Mouse (Mus musculus) erythroid progenitor cell, adult 5-6 weeks (primary cell): ENCODE measurements around the gene Gm10770. TPM values are rescaled to one million over a fixed set of nuclear protein-coding genes. Genes with fewer than 3 reads are reported as not detected.
A peak's percentile ranks its signal among the peaks of the same experiment; 100 is the strongest.
"Not testable (repeated sequence)": the region's sequence is repeated elsewhere in the genome, so short reads cannot be mapped to it uniquely, and the experiment has no call there.

Experiments
- ATAC-seq: replicated peaks from 2 replicates; pipeline ENCODE4 v1.8.0; 2016; ENCODE audit warnings: moderate number of reproducible peaks, mild to moderate bottlenecking, moderate TSS enrichment, inconsistent platforms; ENCODE audit not compliant: poor library complexity, low FRiP score, severe bottlenecking
- total RNA-seq, 2 experiments: library from RNA; stranded (forward) in 1 of 2; stranded (reverse) in 1 of 2; fragments of 150-400 nt in 1 of 2; fragments of 186-747, 209-891 nt in 1 of 2; gene quantifications; 2 replicates each; pipeline versions ENCODE4 v1.2.3 to v1.2.4; 2015 to 2017; ENCODE audit warnings: low replicate concordance in 2 of 2

The Gm10770 gene
- total RNA-seq (2015; ENCODE audit: low replicate concordance) (not detected in 2 replicates), total RNA-seq (2017; ENCODE audit: low replicate concordance) (not detected in 2 replicates)

- not testable (repeated sequence) for ATAC-seq
Observed at GRCm38 (mm10) chr2:150179579-150179978, at the start of gene Gm10770. Gene Gm10770, minus strand, starts transcription at chr2:150179679.

GRCm38 (mm10) chr2:150223263-150223662 is 43.8 kb upstream of the Gm10770 start:
- not testable (repeated sequence) for ATAC-seq

- ATAC-seq, result not testable (repeated sequence)
Observed at GRCm38 (mm10) chr2:150218363-150218725, 38.9 kb upstream of the Gm10770 start.

GRCm38 (mm10) chr2:150217600-150218362 is 38.3 kb upstream of the Gm10770 start, which contains the start of gene Zfp937:
Gene Zfp937, plus strand, starts transcription at chr2:150218073.
- ATAC-seq, result not testable (repeated sequence)

- ATAC-seq, result not testable (repeated sequence)
Observed at GRCm38 (mm10) chr2:150181570-150181999, 2.1 kb upstream of the Gm10770 start, which contains the start of gene Gm14139. Gene Gm14139, plus strand, starts transcription at chr2:150181755.

- ATAC-seq, result not testable (repeated sequence)
Observed at GRCm38 (mm10) chr2:150181046-150181445, 1.6 kb upstream of the Gm10770 start.

GRCm38 (mm10) chr2:150173833-150174232 is 5.6 kb downstream of the Gm10770 start:
- no peak for ATAC-seq

- no peak for ATAC-seq
Observed at GRCm38 (mm10) chr2:150166703-150167102, 12.8 kb downstream of the Gm10770 start.

GRCm38 (mm10) chr2:150136435-150136897 is 43.0 kb downstream of the Gm10770 start, which contains the start of gene Zfp120:
Gene Zfp120, minus strand, starts transcription at chr2:150136708.
- ATAC-seq, result peak; percentile 89

- no peak for ATAC-seq
Observed at GRCm38 (mm10) chr2:150132773-150133172, 46.7 kb downstream of the Gm10770 start.

GRCm38 (mm10) chr2:150132002-150132401 is 47.5 kb downstream of the Gm10770 start:
- not testable (repeated sequence) for ATAC-seq

Other genes with a start within 250 kb of the Gm10770 start
- gene Zfp120, start 43.0 kb downstream of the Gm10770 start, total RNA-seq (2015; ENCODE audit: low replicate concordance), result 2.2 and 2.5 TPM in 2 replicates
- 4.4 and 26.9 TPM in 2 replicates for gene Zfp120, start 43.0 kb downstream of the Gm10770 start, total RNA-seq (2017; ENCODE audit: low replicate concordance)
- not detected in 2 replicates for gene Gm14139, start 2.1 kb upstream of the Gm10770 start, total RNA-seq (2015; ENCODE audit: low replicate concordance)
- not detected in 2 replicates for gene Gm14139, start 2.1 kb upstream of the Gm10770 start, total RNA-seq (2017; ENCODE audit: low replicate concordance)
- 0.36 TPM in 1 of 2 replicates, not detected in the other for gene Zfp937, start 38.4 kb upstream of the Gm10770 start, total RNA-seq (2015; ENCODE audit: low replicate concordance)
- not detected in 2 replicates for gene Zfp937, start 38.4 kb upstream of the Gm10770 start, total RNA-seq (2017; ENCODE audit: low replicate concordance)
- 2.5 TPM in 1 of 2 replicates, not detected in the other for gene Gm21994, start 75.9 kb upstream of the Gm10770 start, total RNA-seq (2015; ENCODE audit: low replicate concordance)
- gene Gm21994, start 75.9 kb upstream of the Gm10770 start, total RNA-seq (2017; ENCODE audit: low replicate concordance), result not detected in 2 replicates
- gene Gm14124, start 77.8 kb upstream of the Gm10770 start, total RNA-seq (2015; ENCODE audit: low replicate concordance), result not detected in 2 replicates
- not detected in 2 replicates for gene Gm14124, start 77.8 kb upstream of the Gm10770 start, total RNA-seq (2017; ENCODE audit: low replicate concordance)
- 16.9 TPM in 1 of 2 replicates, not detected in the other for gene Gm10130, start 144.0 kb upstream of the Gm10770 start, total RNA-seq (2015; ENCODE audit: low replicate concordance)
- not detected in 2 replicates for gene Gm10130, start 144.0 kb upstream of the Gm10770 start, total RNA-seq (2017; ENCODE audit: low replicate concordance)
- not detected in 2 replicates for gene 3300002I08Rik, start 183.1 kb upstream of the Gm10770 start, total RNA-seq (2015; ENCODE audit: low replicate concordance)
- gene 3300002I08Rik, start 183.1 kb upstream of the Gm10770 start, total RNA-seq (2017; ENCODE audit: low replicate concordance), result not detected in 2 replicates